Comparison of ENCODE assay signal across 19 mouse cellular contexts in genomic region chr4:114676908-114677898, GRCm38 (mm10).
DNase-seq lines count a peak whose midpoint lies in the region; ATAC-seq and TF ChIP-seq lines count a peak whose summit lies in the region.
"Had no signal": no experiment of that assay in that cellular context is flagged by ENCODE, and none has a peak within 500 bp of the region (broad histone marks: within the 10 kb centered on the region; RNA-seq: fewer than 3 reads in every experiment).

No protein-coding gene starts in this region.

- 82% methylated on average over 13 of the region's 13 CpGs for WGBS in hindbrain, embryonic 12.5 days
- 88% methylated on average over 13 of the region's 13 CpGs for WGBS in hindbrain, embryonic 14.5 days
- WGBS in intestine, postnatal 0 days, result 32% methylated on average over 13 of the region's 13 CpGs

- H3K4me2 ChIP-seq in hindbrain, embryonic 12.5 days (replicated peaks), result no peak overlapping the region
- H3K4me2 ChIP-seq in hindbrain, embryonic 14.5 days (replicated peaks), result no peak overlapping the region
- H3K4me2 ChIP-seq in intestine, postnatal 0 days (replicated peaks; ENCODE audit: low read depth), result no peak overlapping the region
- H3K4me2 ChIP-seq: embryonic facial prominence, embryonic 13.5 days; limb, embryonic 13.5 days; liver, embryonic 13.5 days; lung, embryonic 14.5 days had no signal

- H3K27ac ChIP-seq in hindbrain, embryonic 12.5 days, result peak overlapping the region; percentile 72
- H3K27ac ChIP-seq in hindbrain, embryonic 14.5 days, result no peak overlapping the region
- peak overlapping the region; percentile 57 for H3K27ac ChIP-seq in intestine, postnatal 0 days (ENCODE audit: low read depth, low read length)
- H3K27ac ChIP-seq: embryonic facial prominence, embryonic 13.5 days; hindbrain, postnatal 0 days; limb, embryonic 13.5 days; liver, embryonic 13.5 days had no signal

- no peaks in the 10 kb centered on the region for H3K36me3 ChIP-seq in hindbrain, embryonic 12.5 days
- H3K36me3 ChIP-seq in hindbrain, embryonic 14.5 days (replicated peaks; ENCODE audit: control insufficient read depth, insufficient read depth), result no peaks in the 10 kb centered on the region
- H3K36me3 ChIP-seq in intestine, postnatal 0 days (ENCODE audit: control insufficient read depth, insufficient read depth), result no peaks in the 10 kb centered on the region
- H3K36me3 ChIP-seq: embryonic facial prominence, embryonic 13.5 days; limb, embryonic 13.5 days; liver, embryonic 13.5 days had no signal

- peaks cover 31% of the 10 kb centered on the region for H3K4me1 ChIP-seq in hindbrain, embryonic 12.5 days
- H3K4me1 ChIP-seq in hindbrain, embryonic 14.5 days (replicated peaks; ENCODE audit: control insufficient read depth, insufficient read depth, low read length), result peaks cover 11% of the 10 kb centered on the region; the same call in 1 of the 2 replicates
- H3K4me1 ChIP-seq in intestine, postnatal 0 days (replicated peaks; ENCODE audit: control insufficient read depth, insufficient read depth, low read length), result 0 out of 2 replicates have a peak, but pooled peaks cover 5% of the 10 kb centered on the region
- H3K4me1 ChIP-seq: liver, embryonic 13.5 days had no signal

- no peak for ATAC-seq in hindbrain, embryonic 12.5 days (ENCODE audit: low FRiP score)
- no peak for ATAC-seq in hindbrain, embryonic 14.5 days (ENCODE audit: low FRiP score)
- ATAC-seq in intestine, postnatal 0 days, result peak; percentile 85
- ATAC-seq: activated CD4-positive, CD25-positive, alpha-beta regulatory T cell, adult 4 months had no signal

- DNase-seq in hindbrain, embryonic 14.5 days (ENCODE audit: low spot score), result no peak
- DNase-seq in thymus, postnatal 4 days, result peak; percentile 2
- no peak for DNase-seq in thymus, adult 18-20 months
- DNase-seq in lung, postnatal 36 days, result no peak
- no peak for DNase-seq in right cerebral cortex, postnatal 4 days
- DNase-seq: adrenal gland, postnatal 14 days; cerebellum, adult 9-11 months; heart, postnatal 4 days; kidney, adult 9 months; liver, embryonic 13.5 days; lung, embryonic 14.5 days; right cerebral cortex, adult 18-20 months; spleen, adult 18-20 months had no signal

- H3K9me3 ChIP-seq in hindbrain, embryonic 12.5 days (replicated peaks), result no peaks in the 10 kb centered on the region
- no peaks in the 10 kb centered on the region for H3K9me3 ChIP-seq in hindbrain, embryonic 14.5 days (ENCODE audit: control insufficient read depth, low read length)
- H3K9me3 ChIP-seq in intestine, postnatal 0 days (ENCODE audit: control insufficient read depth), result no peaks in the 10 kb centered on the region
- H3K9me3 ChIP-seq: embryonic facial prominence, embryonic 13.5 days; limb, embryonic 13.5 days; liver, embryonic 13.5 days had no signal

- no peak overlapping the region for H3K4me3 ChIP-seq in hindbrain, embryonic 12.5 days
- no peak overlapping the region for H3K4me3 ChIP-seq in hindbrain, embryonic 14.5 days (replicated peaks; ENCODE audit: low read length)
- H3K4me3 ChIP-seq in intestine, postnatal 0 days (ENCODE audit: low read depth, low read length), result no peak overlapping the region
- H3K4me3 ChIP-seq: embryonic facial prominence, embryonic 13.5 days; limb, embryonic 13.5 days; liver, embryonic 13.5 days had no signal

- TF ChIP-seq CTCF in intestine, postnatal 0 days (IDR thresholded peaks at IDR 0.05; ENCODE audit: low read depth), result peak; percentile 24; the same call in 1 of the 2 replicates

- no peak overlapping the region for H3K9ac ChIP-seq in hindbrain, embryonic 12.5 days
- H3K9ac ChIP-seq in hindbrain, embryonic 14.5 days, result no peak overlapping the region
- H3K9ac ChIP-seq in intestine, postnatal 0 days (ENCODE audit: low read depth, low read length), result no peak overlapping the region; the same call in 1 of the 2 replicates
- H3K9ac ChIP-seq: embryonic facial prominence, embryonic 13.5 days; limb, embryonic 13.5 days; liver, embryonic 13.5 days; lung, embryonic 14.5 days had no signal

- H3K27me3 ChIP-seq in hindbrain, embryonic 12.5 days, result peaks cover 18% of the 10 kb centered on the region
- H3K27me3 ChIP-seq in hindbrain, embryonic 14.5 days (ENCODE audit: control insufficient read depth, insufficient read depth, low read length), result 0 out of 2 replicates have a peak, but pooled peaks cover 3% of the 10 kb centered on the region
- no peaks in the 10 kb centered on the region for H3K27me3 ChIP-seq in intestine, postnatal 0 days (replicated peaks; ENCODE audit: control insufficient read depth, insufficient read depth, low read length)
